Mouse (Mus musculus): ENCODE measurements around the gene Ndufs6.

Gene Ndufs6

GRCm38 (mm10) chr13:73306085-73306410 is 22.3 kb downstream of the Ndufs6 start:
- no peak for DNase-seq (ENCODE audit: extremely low read depth, low read depth)

GRCm38 (mm10) chr13:73305398-73306084 is 22.8 kb downstream of the Ndufs6 start:
- DNase-seq (ENCODE audit: extremely low read depth, low read depth): no peak

GRCm38 (mm10) chr13:73304729-73305128 is 23.6 kb downstream of the Ndufs6 start:
- no peak for DNase-seq (ENCODE audit: extremely low read depth, low read depth)

GRCm38 (mm10) chr13:73299322-73299721 is 29.0 kb downstream of the Ndufs6 start:
- no peak for DNase-seq (ENCODE audit: extremely low read depth, low read depth)

- DNase-seq (ENCODE audit: extremely low read depth, low read depth): no peak
Measured at GRCm38 (mm10) chr13:73298717-73299116, 29.6 kb downstream of the Ndufs6 start.

GRCm38 (mm10) chr13:73291102-73291501 is 37.2 kb downstream of the Ndufs6 start:
- DNase-seq (ENCODE audit: extremely low read depth, low read depth): no peak

GRCm38 (mm10) chr13:73290206-73290605 is 38.1 kb downstream of the Ndufs6 start:
- DNase-seq (ENCODE audit: extremely low read depth, low read depth): no peak

GRCm38 (mm10) chr13:73283534-73283933 is 44.8 kb downstream of the Ndufs6 start:
- no peak for DNase-seq (ENCODE audit: extremely low read depth, low read depth)

- DNase-seq (ENCODE audit: extremely low read depth, low read depth): no peak
Measured at GRCm38 (mm10) chr13:73282407-73282806, 45.9 kb downstream of the Ndufs6 start.

- DNase-seq (ENCODE audit: extremely low read depth, low read depth): no peak
Measured at GRCm38 (mm10) chr13:73279196-73279595, 49.1 kb downstream of the Ndufs6 start.

GRCm38 (mm10) chr13:73277797-73278196 is 50.5 kb downstream of the Ndufs6 start:
- no peak for DNase-seq (ENCODE audit: extremely low read depth, low read depth)

GRCm38 (mm10) chr13:73277361-73277760 is 51.0 kb downstream of the Ndufs6 start:
- DNase-seq (ENCODE audit: extremely low read depth, low read depth): no peak

GRCm38 (mm10) chr13:73273536-73273935 is 54.8 kb downstream of the Ndufs6 start:
- no peak for DNase-seq (ENCODE audit: extremely low read depth, low read depth)

- DNase-seq (ENCODE audit: extremely low read depth, low read depth): no peak
Measured at GRCm38 (mm10) chr13:73272794-73273282, 55.5 kb downstream of the Ndufs6 start.

GRCm38 (mm10) chr13:73271336-73272242 is 56.8 kb downstream of the Ndufs6 start:
- no peak for DNase-seq (ENCODE audit: extremely low read depth, low read depth)

- no peak for DNase-seq (ENCODE audit: extremely low read depth, low read depth)
Measured at GRCm38 (mm10) chr13:73270451-73271081, 57.8 kb downstream of the Ndufs6 start.

- no peak for DNase-seq (ENCODE audit: extremely low read depth, low read depth)
Measured at GRCm38 (mm10) chr13:73269891-73270290, 58.5 kb downstream of the Ndufs6 start.

Measured in MEL-GATA-1-ER (cell line).